Mouse (Mus musculus): ENCODE measurements around the gene Urm1.
"Not testable (repeated sequence)": the region's sequence is repeated elsewhere in the genome, so short reads cannot be mapped to it uniquely, and the experiment has no call there.

Gene Urm1

DNA sequence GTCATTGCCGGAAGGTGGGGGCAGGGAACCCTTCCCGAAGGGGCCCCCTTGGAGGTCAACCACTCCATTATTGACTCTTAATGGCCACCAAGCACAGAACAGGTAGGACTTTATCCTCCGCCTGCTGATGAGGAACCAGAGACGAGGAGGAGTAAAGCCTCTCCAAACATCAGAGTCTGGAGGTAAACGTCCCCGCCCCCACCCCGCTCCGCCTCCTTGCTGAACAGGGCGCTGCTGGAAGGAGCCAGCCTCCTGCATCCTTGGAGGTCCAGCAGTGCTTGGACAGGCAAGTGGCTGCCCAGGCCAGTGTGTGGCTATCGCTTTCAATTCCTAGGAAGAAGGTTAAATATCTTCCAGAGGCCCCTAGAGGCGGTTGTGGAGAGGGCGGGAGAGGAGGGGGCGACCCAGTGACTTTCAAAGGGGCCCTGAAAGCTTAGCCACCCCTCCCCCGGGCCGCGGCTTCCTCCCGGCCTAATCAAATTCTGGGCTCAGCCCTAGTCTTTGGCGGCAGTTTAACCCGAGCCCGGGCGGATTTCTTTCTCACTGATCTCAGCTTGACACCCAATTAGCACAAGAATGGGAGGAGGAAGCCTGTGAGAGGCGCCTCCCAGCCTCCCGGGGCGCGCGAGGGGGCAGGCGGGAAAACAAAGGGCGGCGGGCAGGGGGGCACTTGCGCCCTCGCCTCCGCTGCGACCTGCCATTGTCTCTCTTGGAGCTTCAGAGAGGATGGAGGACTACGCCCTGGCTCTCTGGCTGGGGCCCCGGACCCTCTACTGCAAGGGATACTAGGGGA lies at the start of gene Urm1:
TSS of gene Urm1 (plus strand) at position 51 of the 793 bp plus-strand sequence.
- peak in 1 of 2 experiments; percentile 28 for DNase-seq (ENCODE audit: low read depth in 2 of 2, low spot score in 2 of 2)

DNA sequence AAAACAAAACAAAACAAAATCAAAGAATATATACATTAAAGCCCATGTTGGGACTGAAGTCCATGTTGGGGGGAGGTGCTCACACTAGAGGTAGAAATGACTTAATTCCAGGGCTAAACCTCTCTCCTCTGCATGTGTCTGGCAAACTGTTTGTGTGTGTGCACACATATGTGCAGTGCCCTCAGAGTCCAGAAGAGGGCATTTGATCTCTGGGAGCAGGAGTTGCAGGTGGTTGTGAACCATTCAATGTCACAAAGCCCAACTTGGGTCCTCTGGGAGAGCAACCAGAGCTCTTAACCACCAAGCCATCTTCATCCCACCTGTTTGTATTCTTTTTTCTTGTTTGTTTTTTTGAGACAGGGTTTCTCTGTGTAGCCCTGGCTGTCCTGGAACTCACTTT lies 49.7 kb upstream of the Urm1 start:
- no peak for DNase-seq (ENCODE audit: low read depth in 2 of 2, low spot score in 2 of 2)

DNA sequence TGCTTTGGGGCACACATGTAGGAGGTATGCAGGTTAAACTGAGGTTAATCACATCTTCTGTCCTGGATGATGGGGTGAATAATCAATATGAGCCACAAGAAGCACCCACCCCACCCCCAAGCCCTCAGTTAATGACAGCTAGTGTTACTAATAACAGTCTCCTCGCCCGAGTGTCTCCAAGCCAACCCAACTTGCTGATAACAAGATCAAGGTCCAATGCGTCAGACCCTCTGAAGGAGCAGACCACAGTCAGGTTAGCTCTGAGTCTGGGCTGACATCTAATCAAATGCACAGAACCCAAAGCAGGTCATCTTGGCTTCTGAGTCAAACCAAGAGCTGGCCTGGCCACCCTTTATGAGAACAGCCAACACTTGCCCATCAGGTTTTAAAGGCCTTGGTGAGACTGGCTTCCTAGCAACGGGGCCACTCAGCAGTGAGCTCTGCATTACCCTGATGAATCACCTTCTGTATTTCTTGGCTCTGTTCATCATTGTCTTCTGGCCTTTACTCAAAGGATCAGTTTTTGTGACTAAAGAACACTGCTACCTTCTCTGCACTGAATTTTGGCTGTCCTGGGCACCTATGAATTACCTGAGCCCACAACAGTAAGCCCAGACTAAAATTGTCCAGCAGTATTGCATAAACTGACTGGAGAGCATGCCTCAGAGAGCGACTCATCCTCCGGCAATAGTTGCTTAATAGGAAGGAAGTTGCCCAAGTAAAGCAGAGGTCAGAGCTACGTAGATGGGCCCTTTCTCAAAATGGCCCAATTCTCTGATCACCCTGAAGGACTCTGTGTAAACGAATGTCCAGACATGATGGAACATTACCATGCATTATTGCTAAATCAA lies 48.0 kb upstream of the Urm1 start:
- no peak for DNase-seq (ENCODE audit: low read depth in 2 of 2, low spot score in 2 of 2)

DNA sequence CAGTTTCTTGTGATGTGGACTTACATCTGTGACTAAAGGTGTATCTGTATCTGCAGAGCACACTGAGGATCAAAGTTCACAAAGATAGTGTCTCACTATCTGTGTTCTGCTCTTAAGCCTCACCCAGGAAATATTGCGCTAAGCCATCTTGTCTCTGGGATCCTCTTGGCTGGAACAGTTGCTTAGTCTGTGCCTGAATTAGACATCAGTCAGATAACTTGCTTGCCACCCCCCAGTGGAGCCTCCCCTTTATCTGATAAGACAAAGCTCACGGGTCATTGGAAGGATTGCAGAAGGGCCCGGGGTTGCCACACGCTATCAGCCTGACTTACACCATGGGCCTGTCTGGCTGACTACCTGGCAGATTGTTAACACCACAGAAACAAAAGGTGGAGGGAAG lies 46.6 kb upstream of the Urm1 start:
- no peak for DNase-seq (ENCODE audit: low read depth in 2 of 2, low spot score in 2 of 2)

GRCm38 (mm10) chr2:29781256-29781655 lies 38.6 kb upstream of the Urm1 start:
- DNase-seq (ENCODE audit: low read depth in 2 of 2, low spot score in 2 of 2): not testable (repeated sequence)

DNA sequence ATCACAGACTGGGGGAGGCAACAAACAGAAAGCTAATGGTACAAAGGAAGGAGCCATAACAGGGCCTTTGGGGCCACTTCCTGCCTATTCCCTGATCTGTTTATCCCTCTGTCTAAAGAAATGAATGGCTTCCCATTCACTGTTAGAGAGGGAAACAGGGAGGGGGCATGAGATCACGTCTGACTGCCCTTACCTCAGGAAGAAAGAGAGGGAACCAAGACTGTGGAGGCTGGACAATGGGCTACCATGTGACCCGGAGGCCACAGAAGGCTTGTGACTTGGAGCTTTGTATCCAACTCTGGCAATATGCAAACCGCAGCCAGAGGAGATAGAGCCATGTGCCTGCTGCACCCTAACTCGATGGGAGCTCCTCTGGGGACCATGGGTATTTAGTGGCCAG lies 35.6 kb upstream of the Urm1 start:
- no peak for DNase-seq (ENCODE audit: low read depth in 2 of 2, low spot score in 2 of 2)

DNA sequence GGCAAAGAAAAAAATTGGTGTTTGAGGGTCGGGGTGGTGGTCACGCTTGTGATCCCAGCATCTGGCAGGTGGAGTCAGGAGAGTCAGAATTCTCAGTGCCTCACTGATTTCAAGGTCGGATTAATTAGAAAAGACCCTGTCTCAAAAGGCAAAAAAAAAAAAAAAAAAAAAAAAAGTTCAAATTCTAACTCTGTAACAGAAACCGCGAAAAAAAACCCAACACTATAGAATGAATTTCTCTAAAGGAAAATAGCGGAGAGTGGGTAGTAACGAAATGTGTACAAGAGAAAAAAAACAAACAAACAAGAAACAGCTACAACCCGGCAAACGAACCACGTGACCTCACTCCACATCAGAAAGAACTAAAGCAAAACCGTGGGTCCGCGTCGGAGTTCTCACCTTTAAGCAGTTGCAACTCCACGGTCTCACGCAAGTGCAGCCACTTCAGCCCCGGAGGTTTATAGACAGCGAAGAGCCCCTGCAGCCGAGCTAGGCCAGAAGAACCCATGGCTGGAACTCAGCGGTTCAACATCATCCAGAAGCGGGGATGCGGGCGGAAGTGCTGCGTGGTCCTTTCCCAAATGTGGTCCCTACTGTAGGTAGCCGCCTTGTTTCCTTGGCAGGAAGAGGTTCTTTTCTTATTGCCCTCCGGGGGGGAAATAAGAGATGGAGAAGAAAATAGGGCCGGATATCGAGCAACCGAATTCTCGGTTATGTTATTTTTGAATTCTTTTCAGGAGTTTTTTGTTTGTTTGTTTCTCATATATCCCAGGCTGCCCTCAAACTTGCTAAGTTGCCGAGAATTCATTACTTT lies 32.6 kb upstream of the Urm1 start, which contains the start of gene Coq4:
TSS of gene Coq4 (plus strand) at position 390 of the 814 bp plus-strand sequence.
- DNase-seq (ENCODE audit: low read depth in 2 of 2, low spot score in 2 of 2): peak; percentile 84 to 92

- peak; percentile 56 to 72 for DNase-seq (ENCODE audit: low read depth in 2 of 2, low spot score in 2 of 2)
These were observed 31.8 kb upstream of the Urm1 start, which contains the start of gene Trub2 for GRCm38 (mm10) chr2:29787937-29788681. Gene Trub2 (minus strand): TSS chr2:29788502.

DNA sequence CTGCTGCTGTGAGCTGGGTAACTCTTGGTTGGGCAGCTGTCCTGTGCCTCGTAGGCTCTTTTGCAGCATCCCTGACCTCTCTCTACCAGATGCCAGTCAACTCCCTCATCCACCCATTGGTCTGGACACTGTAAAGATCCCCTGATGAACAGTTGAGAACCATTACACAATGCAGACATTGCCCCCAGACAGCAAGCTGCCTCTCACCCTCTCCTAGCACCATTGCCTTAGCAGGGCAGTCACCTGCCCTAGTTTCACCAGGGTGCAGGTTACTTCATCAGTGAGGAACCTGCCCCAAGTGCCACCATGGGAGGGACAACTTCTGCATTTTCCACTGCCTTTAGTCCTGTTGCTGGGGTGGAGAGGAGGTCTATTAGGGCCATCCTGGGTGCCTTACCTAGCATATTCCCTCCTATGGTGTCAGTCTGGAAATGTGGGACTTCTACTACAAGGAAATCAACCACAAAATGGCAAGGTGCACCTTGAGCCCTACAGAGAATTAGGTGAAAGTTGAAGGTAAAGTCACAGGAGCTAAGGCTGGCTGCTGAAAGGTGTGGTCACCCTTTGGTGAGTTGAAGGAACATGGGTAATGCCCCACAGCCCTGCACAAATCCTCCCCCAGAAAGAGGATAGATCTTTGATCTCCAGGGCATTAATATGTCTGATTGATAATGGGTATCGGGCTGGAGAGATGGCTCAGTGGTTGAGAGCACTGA lies 26.9 kb upstream of the Urm1 start:
- DNase-seq (ENCODE audit: low read depth in 2 of 2, low spot score in 2 of 2): no peak

GRCm38 (mm10) chr2:29802075-29802826 lies 17.6 kb upstream of the Urm1 start, which contains the start of gene Slc27a4:
Gene Slc27a4 (plus strand): TSS chr2:29802634.
- DNase-seq (ENCODE audit: low read depth in 2 of 2, low spot score in 2 of 2): peak; percentile 90 to 94

GRCm38 (mm10) chr2:29802827-29803201 lies 17.1 kb upstream of the Urm1 start:
- no peak for DNase-seq (ENCODE audit: low read depth in 2 of 2, low spot score in 2 of 2)

- DNase-seq (ENCODE audit: low read depth in 2 of 2, low spot score in 2 of 2): peak in 1 of 2 experiments; percentile 8
These were observed 16.5 kb upstream of the Urm1 start for GRCm38 (mm10) chr2:29803400-29803831.

DNA sequence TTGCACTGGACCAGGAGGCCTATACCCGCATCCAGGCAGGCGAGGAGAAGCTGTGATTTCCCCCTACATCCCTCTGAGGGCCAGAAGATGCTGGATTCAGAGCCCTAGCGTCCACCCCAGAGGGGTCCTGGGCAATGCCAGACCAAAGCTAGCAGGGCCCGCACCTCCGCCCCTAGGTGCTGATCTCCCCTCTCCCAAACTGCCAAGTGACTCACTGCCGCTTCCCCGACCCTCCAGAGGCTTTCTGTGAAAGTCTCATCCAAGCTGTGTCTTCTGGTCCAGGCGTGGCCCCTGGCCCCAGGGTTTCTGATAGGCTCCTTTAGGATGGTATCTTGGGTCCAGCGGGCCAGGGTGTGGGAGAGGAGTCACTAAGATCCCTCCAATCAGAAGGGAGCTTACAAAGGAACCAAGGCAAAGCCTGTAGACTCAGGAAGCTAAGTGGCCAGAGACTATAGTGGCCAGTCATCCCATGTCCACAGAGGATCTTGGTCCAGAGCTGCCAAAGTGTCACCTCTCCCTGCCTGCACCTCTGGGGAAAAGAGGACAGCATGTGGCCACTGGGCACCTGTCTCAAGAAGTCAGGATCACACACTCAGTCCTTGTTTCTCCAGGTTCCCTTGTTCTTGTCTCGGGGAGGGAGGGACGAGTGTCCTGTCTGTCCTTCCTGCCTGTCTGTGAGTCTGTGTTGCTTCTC lies 4.0 kb upstream of the Urm1 start:
- no peak for DNase-seq (ENCODE audit: low read depth in 2 of 2, low spot score in 2 of 2)

DNA sequence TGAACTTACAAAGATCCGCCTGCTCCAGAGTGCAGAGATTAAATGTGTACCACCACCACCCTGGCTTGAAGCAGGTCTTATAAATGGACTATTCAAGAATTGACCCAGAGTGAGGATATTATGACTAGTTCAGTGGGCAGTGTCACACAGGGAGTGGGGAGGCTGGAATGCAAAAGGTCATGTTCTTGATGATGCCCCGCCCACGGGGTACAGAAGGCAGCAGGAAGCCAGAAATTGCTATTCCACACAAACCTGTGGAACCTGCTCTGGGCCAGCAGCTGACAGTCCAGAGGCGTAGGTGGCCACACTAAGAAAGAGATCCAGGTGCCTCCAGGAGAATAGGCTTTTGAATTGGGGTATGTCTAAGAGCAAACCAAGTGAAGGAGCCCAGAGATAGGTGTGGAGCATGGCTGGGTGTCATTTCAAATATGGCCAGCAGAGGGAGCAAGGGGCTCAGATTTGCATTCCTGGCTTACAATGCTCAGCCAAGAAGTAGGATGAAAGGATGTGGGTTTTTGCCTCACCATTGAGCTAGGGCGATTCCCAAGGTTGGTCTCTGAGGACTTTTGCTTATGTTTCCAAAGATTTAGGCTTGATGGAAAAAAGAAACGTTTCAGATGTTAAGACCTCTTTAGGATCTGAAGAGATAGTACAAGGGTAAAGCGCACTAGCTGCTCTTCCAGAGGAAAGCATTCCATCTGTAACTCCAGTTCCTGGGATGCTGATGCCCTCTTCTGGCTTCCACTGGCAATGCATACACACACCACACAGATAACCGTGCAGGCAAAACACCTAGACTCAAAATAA lies 2.2 kb upstream of the Urm1 start:
- DNase-seq (ENCODE audit: low read depth in 2 of 2, low spot score in 2 of 2): peak; percentile 67 to 76

GRCm38 (mm10) chr2:29819363-29819762 lies 512 bp upstream of the Urm1 start:
- no peak for DNase-seq (ENCODE audit: low read depth in 2 of 2, low spot score in 2 of 2)

GRCm38 (mm10) chr2:29826318-29826925 lies 6.5 kb downstream of the Urm1 start:
- no peak for DNase-seq (ENCODE audit: low read depth in 2 of 2, low spot score in 2 of 2)

Data from CD8-positive naive resting alpha-beta T cell, adult 2 months (primary cell).